Mouse (Mus musculus) lung, postnatal 0 days (tissue): Measurements from ENCODE around the gene Pex7. TPM values are rescaled to one million over a fixed set of nuclear protein-coding genes. Genes with fewer than 3 reads are reported as not detected.

Experiments
- ATAC-seq: fragments of 200-750 bp; cut with Nextera tagmentation; 2 replicates; pipeline ENCODE4 v1.8.0; 2017; ENCODE audit warnings: moderate library complexity
- DNase-seq: peaks from one replicate; pipeline ENCODE4 v3.0.0-alpha.2; 2016; ENCODE audit warnings: low spot score
- H3K27ac ChIP-seq: fragments of 300-500 bp; sonication (generic); 2 replicates; pipeline ENCODE4 v1.5.1; 2014; ENCODE audit warnings: antibody characterized with exemption, mild to moderate bottlenecking, low read length, mixed read lengths
- H3K27me3 ChIP-seq: fragments of 300-500 bp; sonication (generic); replicated peaks from 2 replicates; pipeline ENCODE4 v1.6.1; 2014; ENCODE audit warnings: low read length, mixed read lengths; ENCODE audit not compliant: insufficient read depth
- H3K36me3 ChIP-seq: fragments of 300-500 bp; sonication (generic); 2 replicates; pipeline ENCODE4 v1.6.1; 2014; ENCODE audit warnings: low read length, mixed read lengths; ENCODE audit not compliant: insufficient read depth
- H3K4me1 ChIP-seq: fragments of 300-500 bp; sonication (generic); 2 replicates; pipeline ENCODE4 v1.6.1; 2014; ENCODE audit warnings: antibody characterized with exemption, low read depth, low read length, mixed read lengths; ENCODE audit not compliant: insufficient read depth
- H3K4me2 ChIP-seq: fragments of 300-500 bp; sonication (generic); replicated peaks from 2 replicates; pipeline ENCODE4 v1.6.1; 2014; ENCODE audit warnings: low read depth, mild to moderate bottlenecking, low read length, moderate library complexity, mixed read lengths
- H3K4me3 ChIP-seq: fragments of 300-500 bp; sonication (generic); 2 replicates; pipeline ENCODE4 v1.5.1; 2014; ENCODE audit warnings: low read depth, low read length
- H3K9ac ChIP-seq: fragments of 300-500 bp; sonication (generic); replicated peaks from 2 replicates; pipeline ENCODE4 v1.6.1; 2014; ENCODE audit warnings: low read depth, mild to moderate bottlenecking
- H3K9me3 ChIP-seq: fragments of 300-500 bp; sonication (generic); 2 replicates; pipeline ENCODE4 v1.6.1; 2016; ENCODE audit warnings: low read length, mixed read lengths
- CTCF ChIP-seq: IDR thresholded peaks from 2 replicates; pipeline ENCODE4 v1.5.1; 2016; ENCODE audit warnings: antibody characterized with exemption, mild to moderate bottlenecking
- EP300 ChIP-seq: IDR thresholded peaks from 2 replicates; pipeline ENCODE4 v1.6.1; 2016; ENCODE audit warnings: antibody characterized with exemption, mild to moderate bottlenecking, control low read depth
- WGBS: fragments of 180-500 bp; shearing (Covaris S2); extraction: QIAGEN DNeasy Blood & Tissue Kit; methylation state at CpG from one replicate; pipeline ENCODE4 v1.1.7; 2014; 5-methylcytosine and 5-hydroxymethylcytosine counted together
- polyA plus RNA-seq: library from polyadenylated mRNA; unstranded; fragments of >200 nt; fragmentation: Nextera tagmentation; extraction: Ambion mirVana; gene quantifications from 2 replicates; pipeline ENCODE4 v1.2.1, GENCODE M21; 2015

Gene Pex7
- polyA plus RNA-seq, 1 experiment from 2014 or later: 40.3 TPM

- DNase-seq: no peak
- H3K9me3 ChIP-seq: no peaks in the 10 kb centered on the region
- H3K4me1 ChIP-seq: no peaks in the 10 kb centered on the region
- no peak overlapping the region for H3K27ac ChIP-seq
- no peak overlapping the region for H3K4me2 ChIP-seq
- no peak overlapping the region for H3K4me3 ChIP-seq
- no peak overlapping the region for H3K9ac ChIP-seq
- WGBS: 46% methylated on average over 9 of the region's 9 CpGs
- no peak for ATAC-seq
- no peak for TF ChIP-seq EP300
- TF ChIP-seq CTCF: peak; percentile 56
- no peaks in the 10 kb centered on the region for H3K27me3 ChIP-seq
- H3K36me3 ChIP-seq: no peaks in the 10 kb centered on the region
Measured at GRCm38 (mm10) chr10:19811436-19812172, 95.9 kb downstream of the Pex7 start.

- no peak overlapping the region for H3K4me2 ChIP-seq
- TF ChIP-seq CTCF (no peak), EP300 (no peak)
- ATAC-seq (no peak), DNase-seq (no peak)
- no peak overlapping the region for H3K27ac ChIP-seq
- H3K36me3 ChIP-seq: no peaks in the 10 kb centered on the region
- no peaks in the 10 kb centered on the region for H3K9me3 ChIP-seq
- H3K4me1 ChIP-seq: no peaks in the 10 kb centered on the region
- no peaks in the 10 kb centered on the region for H3K27me3 ChIP-seq
- no peak overlapping the region for H3K9ac ChIP-seq
- H3K4me3 ChIP-seq: no peak overlapping the region
- 76% methylated on average over 7 of the region's 7 CpGs for WGBS
Measured at GRCm38 (mm10) chr10:19804763-19805162, 102.7 kb downstream of the Pex7 start.

Other genes starting within 250 kb of the Pex7 start
- gene Il20ra, start 195.1 kb downstream of the Pex7 start, polyA plus RNA-seq: 0.11 and 0.18 TPM in 2 replicates
- gene Slc35d3, start 56.2 kb downstream of the Pex7 start, polyA plus RNA-seq: 0.36 and 0.39 TPM in 2 replicates
- gene Map3k5, start 26.8 kb upstream of the Pex7 start, polyA plus RNA-seq: 3.1 and 3.2 TPM in 2 replicates
- gene Map7, start 240.8 kb upstream of the Pex7 start, polyA plus RNA-seq: 12.9 and 14.4 TPM in 2 replicates